Mouse (Mus musculus): ENCODE data around the gene Trpm7. TPM values are rescaled to one million over a fixed set of nuclear protein-coding genes. Genes with fewer than 3 reads are reported as not detected.

Gene Trpm7
- total and polyA plus RNA-seq, 3 experiments = 22.3 to 23.1 TPM; not detected in 1

GRCm38 (mm10) chr2:126877991-126878390, 2.0 kb upstream of the Trpm7 start:
- H3K4me3 ChIP-seq (ENCODE audit: control insufficient read depth in 1 of 2, insufficient read depth in 1 of 2, low read depth in 2 of 2, low read length in 2 of 2) = no peak overlapping the region
- no peak overlapping the region for H3K9ac ChIP-seq (ENCODE audit: control insufficient read depth, low read depth, low read length, poor library complexity, severe bottlenecking)
- H3K27me3 ChIP-seq (ENCODE audit: control insufficient read depth in 1 of 2, insufficient read depth in 2 of 2, low read length in 2 of 2) = no peaks in the 10 kb centered on the region
- no peak for DNase-seq (ENCODE audit: low read depth, low spot score)
- no peak for TF ChIP-seq E2F4 (IDR thresholded peaks at IDR 0.05; ENCODE audit: borderline replicate concordance, low read depth, low read length)
- no peak for TF ChIP-seq SMC3 (IDR thresholded peaks at IDR 0.05; ENCODE audit: low read depth, low read length)
- TF ChIP-seq GATA1 (IDR thresholded peaks at IDR 0.05; ENCODE audit: low read depth, low read length) = no peak
- TF ChIP-seq GABPA (IDR thresholded peaks at IDR 0.05; ENCODE audit: low read depth, low read length) = no peak
- TF ChIP-seq POLR2AphosphoS5 (IDR thresholded peaks at IDR 0.05; ENCODE audit: borderline replicate concordance, low read depth, low read length) = no peak
- TF ChIP-seq MYC (IDR thresholded peaks at IDR 0.05; ENCODE audit: low read depth, low read length) = no peak
- no peak for TF ChIP-seq BHLHE40 (IDR thresholded peaks at IDR 0.05; ENCODE audit: borderline replicate concordance, low read depth, low read length)
- no peak for TF ChIP-seq POLR2A (IDR thresholded peaks at IDR 0.05; ENCODE audit: control insufficient read depth in 1 of 2, insufficient read depth in 1 of 2, low read depth in 1 of 2, low read length in 2 of 2, poor library complexity in 1 of 2)
- no peak for TF ChIP-seq ETS1 (IDR thresholded peaks at IDR 0.05; ENCODE audit: low read depth, low read length)
- TF ChIP-seq TBP (IDR thresholded peaks at IDR 0.05; ENCODE audit: low read depth, low read length) = no peak
- no peak for TF ChIP-seq UBTF (IDR thresholded peaks at IDR 0.05; ENCODE audit: borderline replicate concordance, insufficient read depth, low read depth, low read length)
- TF ChIP-seq MAX (IDR thresholded peaks at IDR 0.05; ENCODE audit: low read length) = no peak
- H3K79me2 ChIP-seq (ENCODE audit: control insufficient read depth, insufficient read depth, low read length, poor library complexity) = peaks cover 21% of the 10 kb centered on the region
- H3K36me3 ChIP-seq (ENCODE audit: control insufficient read depth in 1 of 2, insufficient read depth in 2 of 2, low read length in 2 of 2) = peaks cover 0 to 8% of the 10 kb centered on the region in 2 experiments; a peak in 2 of 4 replicates
- no peak overlapping the region for H3K27ac ChIP-seq (ENCODE audit: control insufficient read depth, low read depth, low read length)
- no peaks in the 10 kb centered on the region for H3K9me3 ChIP-seq (replicated peaks; ENCODE audit: insufficient read depth, low read length)
- no peaks in the 10 kb centered on the region for H3K4me1 ChIP-seq (ENCODE audit: control insufficient read depth in 1 of 2, insufficient read depth in 2 of 2, low read length in 2 of 2)

GRCm38 (mm10) chr2:126875516-126875835, 554 bp downstream of the Trpm7 start:
- Histone ChIP-seq H3K4me1 (ENCODE audit: control insufficient read depth in 1 of 2, insufficient read depth in 2 of 2, low read length in 2 of 2) (peaks cover 0 to 2% of the 10 kb centered on the region in 2 experiments; a peak in 1 of 4 replicates), H3K36me3 (ENCODE audit: control insufficient read depth in 1 of 2, insufficient read depth in 2 of 2, low read length in 2 of 2) (peaks cover 0 to 14% of the 10 kb centered on the region in 2 experiments; a peak in 2 of 4 replicates), H3K79me2 (ENCODE audit: control insufficient read depth, insufficient read depth, low read length, poor library complexity) (peaks cover 35% of the 10 kb centered on the region), H3K9ac (ENCODE audit: control insufficient read depth, low read depth, low read length, poor library complexity, severe bottlenecking) (peak overlapping the region; percentile 95), H3K4me3 (ENCODE audit: control insufficient read depth in 1 of 2, insufficient read depth in 1 of 2, low read depth in 2 of 2, low read length in 2 of 2) (peak overlapping the region; percentile 80 to 92), H3K9me3 (replicated peaks; ENCODE audit: insufficient read depth, low read length) (no peaks in the 10 kb centered on the region), H3K27me3 (ENCODE audit: control insufficient read depth in 1 of 2, insufficient read depth in 2 of 2, low read length in 2 of 2) (no peaks in the 10 kb centered on the region), H3K27ac (ENCODE audit: control insufficient read depth, low read depth, low read length) (peak overlapping the region; percentile 97)
- TF ChIP-seq TBP (IDR thresholded peaks at IDR 0.05; ENCODE audit: low read depth, low read length) (0 out of 2 replicates have a peak, but pooled peaks have one; percentile 31), MYB (IDR thresholded peaks at IDR 0.05; ENCODE audit: low read depth, low read length) (no peak)
- peak; percentile 78 for DNase-seq (ENCODE audit: low read depth, low spot score)

- H3K27ac ChIP-seq (ENCODE audit: control insufficient read depth, low read depth, low read length) = peak overlapping the region; percentile 97
- peaks cover 0 to 2% of the 10 kb centered on the region in 2 experiments; a peak in 1 of 4 replicates for H3K4me1 ChIP-seq (ENCODE audit: control insufficient read depth in 1 of 2, insufficient read depth in 2 of 2, low read length in 2 of 2)
- peaks cover 0 to 14% of the 10 kb centered on the region in 2 experiments; a peak in 2 of 4 replicates for H3K36me3 ChIP-seq (ENCODE audit: control insufficient read depth in 1 of 2, insufficient read depth in 2 of 2, low read length in 2 of 2)
- H3K4me3 ChIP-seq (ENCODE audit: control insufficient read depth in 1 of 2, insufficient read depth in 1 of 2, low read depth in 2 of 2, low read length in 2 of 2) = peak overlapping the region; percentile 80 to 92
- H3K27me3 ChIP-seq (ENCODE audit: control insufficient read depth in 1 of 2, insufficient read depth in 2 of 2, low read length in 2 of 2) = no peaks in the 10 kb centered on the region
- DNase-seq (ENCODE audit: low read depth, low spot score) = peak; percentile 67
- TF ChIP-seq ZNF384 (IDR thresholded peaks at IDR 0.05; ENCODE audit: low read depth, low read length) (no peak), TBP (IDR thresholded peaks at IDR 0.05; ENCODE audit: low read depth, low read length) (peak; percentile 91), SIN3A (IDR thresholded peaks at IDR 0.05; ENCODE audit: low read length) (no peak; the same call in none of the 2 replicates), CTCF (IDR thresholded peaks at IDR 0.05 in 2 of 3, conservative IDR thresholded peaks at IDR 0.05 in 1 of 3; ENCODE audit: control insufficient read depth in 1 of 3, insufficient read depth in 1 of 3, low read depth in 2 of 3, low read length in 3 of 3, poor library complexity in 1 of 3, severe bottlenecking in 1 of 3) (peak in 1 of 3 experiments; percentile 19; a peak in 1 of 6 replicates), MYC (IDR thresholded peaks at IDR 0.05; ENCODE audit: low read depth, low read length) (peak; percentile 64; the same call in 1 of the 2 replicates), MAX (IDR thresholded peaks at IDR 0.05; ENCODE audit: low read length) (0 out of 2 replicates have a peak, but pooled peaks have one; percentile 17), NELFE (IDR thresholded peaks at IDR 0.05; ENCODE audit: low read depth, low read length) (no peak), MXI1 (IDR thresholded peaks at IDR 0.05; ENCODE audit: low read depth, low read length) (peak; percentile 20; the same call in 1 of the 2 replicates)
- peaks cover 38% of the 10 kb centered on the region for H3K79me2 ChIP-seq (ENCODE audit: control insufficient read depth, insufficient read depth, low read length, poor library complexity)
- H3K9me3 ChIP-seq (replicated peaks; ENCODE audit: insufficient read depth, low read length) = no peaks in the 10 kb centered on the region
- H3K9ac ChIP-seq (ENCODE audit: control insufficient read depth, low read depth, low read length, poor library complexity, severe bottlenecking) = peak overlapping the region; percentile 95
Measured at GRCm38 (mm10) chr2:126874809-126875515, 1.1 kb downstream of the Trpm7 start.

Measured in MEL (cell line).